Mouse (Mus musculus): Measurements from ENCODE around the gene Asb15. TPM values are rescaled to one million over a fixed set of nuclear protein-coding genes. Genes with fewer than 3 reads are reported as not detected.

The Asb15 gene
- not detected in 2 replicates for polyA plus RNA-seq (2015; fragmentation: Nextera tagmentation; extraction: Ambion mirVana)

GRCm38 (mm10) chr6:24528064-24528243 lies at the start of gene Asb15:
Gene Asb15, plus strand, starts transcription at chr6:24528144.
- no peak for ATAC-seq
- Histone ChIP-seq H3K4me2 (peak within 1 kb of the TSS; percentile 78), H3K9me3 (replicated peaks) (no peaks in the 10 kb centered on the region), H3K9ac (peak within 1 kb of the TSS; percentile 80), H3K27ac (no peak within 1 kb of the TSS), H3K27me3 (no peaks in the 10 kb centered on the region), H3K36me3 (ENCODE audit: poor library complexity, severe bottlenecking) (no peaks in the 10 kb centered on the region), H3K4me3 (peak within 1 kb of the TSS; percentile 85), H3K4me1 (peaks cover 20% of the 10 kb centered on the region)
- 54% methylated on average over 2 of the region's 2 CpGs for WGBS

- no peaks in the 10 kb centered on the region for H3K36me3 ChIP-seq (ENCODE audit: poor library complexity, severe bottlenecking)
- no peak overlapping the region for H3K9ac ChIP-seq
- H3K27ac ChIP-seq: no peak overlapping the region
- H3K4me3 ChIP-seq: no peak overlapping the region
- H3K4me2 ChIP-seq: no peak overlapping the region
- WGBS: 78% methylated on average over 5 of the region's 5 CpGs
- no peaks in the 10 kb centered on the region for H3K4me1 ChIP-seq
- H3K27me3 ChIP-seq: no peaks in the 10 kb centered on the region
- no peaks in the 10 kb centered on the region for H3K9me3 ChIP-seq (replicated peaks)
- ATAC-seq: no peak
Observed at GRCm38 (mm10) chr6:24486530-24486929, 41.4 kb upstream of the Asb15 start.

- Histone ChIP-seq H3K27ac (no peak overlapping the region), H3K36me3 (ENCODE audit: poor library complexity, severe bottlenecking) (no peaks in the 10 kb centered on the region), H3K9ac (no peak overlapping the region), H3K9me3 (replicated peaks) (no peaks in the 10 kb centered on the region), H3K4me1 (no peaks in the 10 kb centered on the region), H3K27me3 (no peaks in the 10 kb centered on the region), H3K4me3 (no peak overlapping the region), H3K4me2 (no peak overlapping the region)
- WGBS: 8% methylated on average over 1 of the region's 1 CpGs
- no peak for ATAC-seq
Observed at GRCm38 (mm10) chr6:24490341-24490740, 37.6 kb upstream of the Asb15 start.

- ATAC-seq: no peak
- WGBS: 77% methylated on average over 2 of the region's 2 CpGs
- Histone ChIP-seq H3K4me3 (no peak overlapping the region), H3K4me2 (no peak overlapping the region), H3K27me3 (no peaks in the 10 kb centered on the region), H3K27ac (no peak overlapping the region), H3K9ac (no peak overlapping the region), H3K9me3 (replicated peaks) (no peaks in the 10 kb centered on the region), H3K4me1 (no peaks in the 10 kb centered on the region), H3K36me3 (ENCODE audit: poor library complexity, severe bottlenecking) (no peaks in the 10 kb centered on the region)
Observed at GRCm38 (mm10) chr6:24504141-24504540, 23.8 kb upstream of the Asb15 start.

GRCm38 (mm10) chr6:24514552-24515284 lies 13.2 kb upstream of the Asb15 start, which contains the start of gene Iqub:
Gene Iqub, minus strand, starts transcription at chr6:24515067.
- peak; percentile 93 for ATAC-seq
- H3K4me1 ChIP-seq: peaks cover 10% of the 10 kb centered on the region
- H3K27me3 ChIP-seq: no peaks in the 10 kb centered on the region
- H3K27ac ChIP-seq: no peak within 1 kb of the TSS
- H3K4me3 ChIP-seq: no peak within 1 kb of the TSS
- peak within 1 kb of the TSS; percentile 20 for H3K4me2 ChIP-seq
- no peaks in the 10 kb centered on the region for H3K9me3 ChIP-seq (replicated peaks)
- H3K36me3 ChIP-seq (ENCODE audit: poor library complexity, severe bottlenecking): peaks cover 20% of the 10 kb centered on the region
- 20% methylated on average over 13 of the region's 13 CpGs for WGBS
- no peak within 1 kb of the TSS for H3K9ac ChIP-seq

GRCm38 (mm10) chr6:24516197-24516596 lies 11.7 kb upstream of the Asb15 start:
- no peaks in the 10 kb centered on the region for H3K27me3 ChIP-seq
- 43% methylated on average over 2 of the region's 2 CpGs for WGBS
- H3K4me2 ChIP-seq: no peak overlapping the region
- no peaks in the 10 kb centered on the region for H3K9me3 ChIP-seq (replicated peaks)
- peak; percentile 65 for ATAC-seq
- H3K4me1 ChIP-seq: peaks cover 10% of the 10 kb centered on the region
- H3K4me3 ChIP-seq: no peak overlapping the region
- no peak overlapping the region for H3K27ac ChIP-seq
- no peak overlapping the region for H3K9ac ChIP-seq
- peaks cover 32% of the 10 kb centered on the region for H3K36me3 ChIP-seq (ENCODE audit: poor library complexity, severe bottlenecking)

- Histone ChIP-seq H3K36me3 (ENCODE audit: poor library complexity, severe bottlenecking) (peaks cover 18% of the 10 kb centered on the region), H3K9ac (no peak overlapping the region), H3K4me1 (peaks cover 20% of the 10 kb centered on the region), H3K4me3 (peak overlapping the region; percentile 85; the same call in 1 of the 2 replicates), H3K9me3 (replicated peaks) (no peaks in the 10 kb centered on the region), H3K27ac (no peak overlapping the region), H3K4me2 (no peak overlapping the region), H3K27me3 (no peaks in the 10 kb centered on the region)
- 87% methylated on average over 3 of the region's 3 CpGs for WGBS
- no peak for ATAC-seq
Observed at GRCm38 (mm10) chr6:24525705-24526104, 2.2 kb upstream of the Asb15 start.

- Histone ChIP-seq H3K9ac (peak within 1 kb of the TSS; percentile 80), H3K4me3 (peak within 1 kb of the TSS; percentile 85), H3K27me3 (no peaks in the 10 kb centered on the region), H3K27ac (no peak within 1 kb of the TSS), H3K4me2 (peak within 1 kb of the TSS; percentile 78), H3K36me3 (ENCODE audit: poor library complexity, severe bottlenecking) (peaks cover 2% of the 10 kb centered on the region), H3K9me3 (replicated peaks) (no peaks in the 10 kb centered on the region), H3K4me1 (peaks cover 20% of the 10 kb centered on the region)
- WGBS: under 1% methylated on average over 53 of the region's 53 CpGs
- ATAC-seq: peak; percentile 98
Observed at GRCm38 (mm10) chr6:24527155-24528063, 535 bp upstream of the Asb15 start, which contains the start of gene Ndufa5. Gene Ndufa5, minus strand, starts transcription at chr6:24528013.

- no peak for ATAC-seq
- H3K4me1 ChIP-seq: peaks cover 20% of the 10 kb centered on the region
- no peak overlapping the region for H3K9ac ChIP-seq
- H3K36me3 ChIP-seq (ENCODE audit: poor library complexity, severe bottlenecking): no peaks in the 10 kb centered on the region
- peak overlapping the region; percentile 37 for H3K4me2 ChIP-seq
- H3K9me3 ChIP-seq (replicated peaks): no peaks in the 10 kb centered on the region
- H3K4me3 ChIP-seq: no peak overlapping the region
- H3K27me3 ChIP-seq: no peaks in the 10 kb centered on the region
- H3K27ac ChIP-seq: no peak overlapping the region
- 27% methylated on average over 4 of the region's 4 CpGs for WGBS
Observed at GRCm38 (mm10) chr6:24530166-24530565, 2.2 kb downstream of the Asb15 start.

- H3K9ac ChIP-seq: no peak overlapping the region
- peaks cover 16% of the 10 kb centered on the region for H3K4me1 ChIP-seq
- no peak for ATAC-seq
- H3K9me3 ChIP-seq (replicated peaks): no peaks in the 10 kb centered on the region
- H3K27ac ChIP-seq: no peak overlapping the region
- peak overlapping the region; percentile 37 for H3K4me2 ChIP-seq
- H3K27me3 ChIP-seq: no peaks in the 10 kb centered on the region
- H3K36me3 ChIP-seq (ENCODE audit: poor library complexity, severe bottlenecking): no peaks in the 10 kb centered on the region
- 62% methylated on average over 11 of the region's 11 CpGs for WGBS
- H3K4me3 ChIP-seq: no peak overlapping the region
Observed at GRCm38 (mm10) chr6:24530711-24531420, 2.9 kb downstream of the Asb15 start.

GRCm38 (mm10) chr6:24532804-24533203 lies 4.9 kb downstream of the Asb15 start:
- Histone ChIP-seq H3K9ac (no peak overlapping the region), H3K9me3 (replicated peaks) (no peaks in the 10 kb centered on the region), H3K27ac (no peak overlapping the region), H3K4me1 (peaks cover 6% of the 10 kb centered on the region), H3K4me3 (no peak overlapping the region), H3K36me3 (ENCODE audit: poor library complexity, severe bottlenecking) (no peaks in the 10 kb centered on the region), H3K27me3 (no peaks in the 10 kb centered on the region), H3K4me2 (no peak overlapping the region)
- 80% methylated on average over 3 of the region's 3 CpGs for WGBS
- no peak for ATAC-seq

GRCm38 (mm10) chr6:24538435-24538834 lies 10.5 kb downstream of the Asb15 start:
- peak; percentile 51; the same call in 1 of the 2 replicates for ATAC-seq
- no peaks in the 10 kb centered on the region for H3K36me3 ChIP-seq (ENCODE audit: poor library complexity, severe bottlenecking)
- H3K27ac ChIP-seq: no peak overlapping the region
- H3K9ac ChIP-seq: no peak overlapping the region
- no peaks in the 10 kb centered on the region for H3K9me3 ChIP-seq (replicated peaks)
- no peaks in the 10 kb centered on the region for H3K27me3 ChIP-seq
- H3K4me3 ChIP-seq: no peak overlapping the region
- H3K4me1 ChIP-seq: no peaks in the 10 kb centered on the region
- 85% methylated on average over 3 of the region's 3 CpGs for WGBS
- no peak overlapping the region for H3K4me2 ChIP-seq
